Mouse (Mus musculus) kidney, postnatal 36 days (tissue): ENCODE data around the gene Ppp6r3.

Source experiments
- DNase-seq, 2 experiments: peaks; one replicate each; pipeline ENCODE4 v3.0.0; 2021 to 2022; ENCODE audit warnings: mixed read lengths in 2 of 2

Gene Ppp6r3

DNA sequence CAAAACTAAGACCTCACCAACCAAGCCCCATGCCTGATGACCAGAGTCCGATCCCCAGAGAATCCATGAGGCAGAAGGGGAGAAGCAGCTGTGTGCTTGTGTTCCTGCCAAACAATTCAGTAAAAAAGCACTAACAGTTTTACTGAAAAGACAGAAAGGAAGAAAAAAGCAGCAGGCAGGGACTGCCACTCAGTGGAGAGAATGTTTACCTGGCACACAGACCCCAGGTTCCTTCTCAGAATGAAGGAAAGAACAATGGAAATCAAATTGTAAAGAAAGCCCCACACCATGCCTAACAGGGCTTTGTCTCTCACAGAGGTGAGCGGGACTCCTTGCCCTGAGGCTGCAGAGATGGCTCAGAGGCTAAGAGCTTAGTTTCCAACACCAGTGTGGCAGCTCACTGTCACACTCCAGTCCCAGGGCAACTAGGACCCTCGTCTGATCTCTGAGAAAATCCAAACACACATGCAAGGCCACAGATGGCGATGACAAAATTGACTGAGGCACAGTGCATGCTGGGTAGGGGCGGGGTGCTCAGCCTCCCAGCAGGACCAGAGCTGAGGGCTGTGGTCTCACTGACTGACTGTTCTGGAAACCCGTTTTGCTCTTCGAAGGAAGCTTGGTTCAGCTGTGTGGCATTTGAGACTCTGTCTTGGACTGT is 146.3 kb downstream of the Ppp6r3 start:
- no peak for DNase-seq

DNA sequence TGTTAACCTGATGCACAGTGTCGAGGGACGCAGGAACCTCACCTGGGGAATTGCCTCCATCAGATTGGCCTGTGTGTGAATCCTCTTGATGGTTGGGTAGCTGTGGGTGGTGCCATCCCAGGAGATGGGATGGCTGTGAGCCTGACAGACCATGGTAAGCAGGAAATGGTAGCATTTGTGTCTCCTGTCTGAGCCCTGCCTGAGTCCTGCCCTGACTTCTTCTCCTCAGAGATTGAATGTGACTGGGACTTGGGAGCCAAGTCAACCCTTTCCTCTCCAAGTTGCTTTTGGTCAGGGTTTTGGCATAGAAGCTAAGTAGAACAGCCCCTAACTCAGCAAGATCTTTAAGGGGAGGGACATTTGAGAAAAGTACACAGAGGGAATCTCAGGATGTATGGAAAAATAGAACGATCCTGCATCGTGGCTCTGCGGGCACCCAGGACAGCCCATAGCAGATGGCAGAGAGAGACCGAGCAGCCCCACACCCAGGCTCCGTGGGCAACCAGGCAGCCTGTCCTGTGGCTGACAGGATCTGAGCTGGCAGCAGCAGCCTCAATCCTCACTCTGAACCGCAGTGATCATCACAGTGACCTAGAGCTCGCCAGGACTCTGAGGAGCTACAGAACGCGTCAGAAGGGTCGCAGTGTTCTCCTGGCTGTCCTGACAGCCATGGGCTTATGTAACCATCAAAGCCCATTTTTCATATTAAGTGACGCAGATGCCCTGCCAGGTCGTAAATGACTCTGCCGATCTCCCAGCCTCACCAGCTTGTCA is 147.3 kb downstream of the Ppp6r3 start:
- no peak for DNase-seq

DNA sequence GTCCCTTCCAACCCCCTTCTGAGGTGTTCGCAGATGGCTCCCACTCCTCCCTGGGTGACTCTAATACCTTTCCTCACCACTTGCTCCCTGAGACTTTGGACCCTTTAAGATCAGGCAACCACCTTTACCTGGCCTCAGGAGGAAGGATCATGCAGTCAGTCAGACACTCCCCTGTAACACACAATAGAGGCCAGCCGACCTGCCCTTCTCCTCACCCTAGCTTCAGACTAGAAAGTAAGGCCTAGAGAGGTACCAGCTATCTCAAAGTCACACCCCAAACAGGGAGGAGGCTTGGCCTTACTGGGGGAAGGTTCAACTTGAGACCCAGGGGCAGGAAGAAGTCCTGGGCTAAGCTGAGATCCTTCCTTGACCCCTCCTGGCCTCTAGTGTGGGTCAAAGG is 151.3 kb downstream of the Ppp6r3 start:
- no peak for DNase-seq

DNA sequence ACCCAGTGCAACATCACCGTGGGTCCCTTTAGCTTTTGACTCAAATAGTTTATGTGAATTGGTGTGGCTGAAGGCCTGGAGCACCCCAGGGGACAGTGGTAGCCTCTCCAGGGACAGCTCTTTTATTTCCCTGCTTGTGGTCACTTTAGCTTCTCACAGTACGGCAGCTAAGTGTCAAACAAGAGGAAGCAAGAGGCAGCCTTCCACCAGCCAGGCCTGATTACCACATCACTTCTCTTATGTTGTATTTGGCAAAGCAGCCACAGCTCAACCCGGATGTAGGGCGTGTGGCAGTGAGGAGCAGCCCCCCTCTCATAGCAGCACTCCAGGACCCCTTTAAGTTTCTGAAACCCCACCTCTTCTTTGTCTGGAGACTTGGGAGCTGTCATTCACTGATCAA is 152.6 kb downstream of the Ppp6r3 start:
- no peak for DNase-seq

DNA sequence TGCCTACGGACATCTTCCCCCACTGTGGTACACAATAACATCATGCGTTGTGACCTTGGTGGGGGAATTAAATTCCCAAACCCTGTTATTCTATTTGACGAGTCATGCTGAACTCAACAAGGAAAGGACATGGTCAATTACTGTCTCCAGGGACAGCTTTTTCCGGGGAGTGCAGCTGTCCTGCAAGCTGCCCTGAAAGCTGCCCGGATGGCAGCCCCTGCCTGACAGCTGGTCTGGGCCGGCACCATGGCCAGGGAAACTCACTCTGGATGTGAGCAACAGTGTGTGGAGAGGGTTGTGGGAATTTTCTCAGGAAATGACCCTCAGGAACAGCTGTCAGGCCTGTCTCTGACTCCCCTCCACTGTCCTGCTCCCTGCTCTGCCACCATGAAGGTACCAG is 153.1 kb downstream of the Ppp6r3 start:
- no peak for DNase-seq

DNA sequence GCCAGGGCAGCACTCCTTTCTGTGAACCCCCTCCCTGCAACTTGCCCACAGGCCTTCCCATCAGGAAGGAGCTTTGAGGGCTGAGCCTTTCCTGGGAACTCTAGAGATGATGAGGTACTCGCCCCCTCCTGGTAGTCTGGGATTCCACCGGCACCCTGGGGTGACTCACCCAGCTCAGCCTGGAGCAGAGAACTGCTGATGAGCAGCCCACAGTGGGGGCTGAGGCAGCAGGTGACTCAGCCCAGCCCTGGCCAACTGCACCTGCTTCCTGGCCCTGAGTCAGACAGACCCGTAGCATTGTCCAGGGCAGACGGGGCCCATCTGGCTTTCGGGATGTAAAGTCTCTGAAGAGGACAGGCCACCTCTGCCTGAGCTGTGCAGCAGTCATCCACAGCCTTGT is 156.3 kb downstream of the Ppp6r3 start:
- no peak for DNase-seq

DNA sequence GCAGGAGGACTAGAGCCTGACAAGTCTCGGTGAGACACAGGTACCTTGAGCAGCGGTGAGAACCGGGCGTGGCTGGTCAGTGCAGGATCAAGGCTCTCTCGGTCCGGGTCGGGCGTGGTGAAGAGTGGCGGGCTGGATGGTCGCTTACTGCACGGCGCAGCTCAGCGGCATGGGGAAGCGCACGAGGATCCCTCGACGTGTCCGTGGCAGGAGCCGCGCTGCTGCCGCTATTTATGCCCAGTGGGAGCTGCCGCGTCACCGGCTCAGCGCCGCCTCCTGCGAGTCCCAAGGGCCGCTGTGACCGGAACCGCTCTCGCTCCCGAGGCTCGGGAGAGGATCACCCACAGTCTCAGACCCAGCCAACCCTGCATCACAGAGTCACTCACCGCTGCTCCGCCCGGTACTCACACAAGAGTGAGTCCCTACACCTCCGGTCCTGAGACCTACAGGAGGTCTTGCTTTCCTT is 161.2 kb downstream of the Ppp6r3 start, which contains the start of gene Gal:
Gal (minus strand) TSS at position 277 of the 466 bp plus-strand sequence.
- DNase-seq: peak; percentile 9 to 47

DNA sequence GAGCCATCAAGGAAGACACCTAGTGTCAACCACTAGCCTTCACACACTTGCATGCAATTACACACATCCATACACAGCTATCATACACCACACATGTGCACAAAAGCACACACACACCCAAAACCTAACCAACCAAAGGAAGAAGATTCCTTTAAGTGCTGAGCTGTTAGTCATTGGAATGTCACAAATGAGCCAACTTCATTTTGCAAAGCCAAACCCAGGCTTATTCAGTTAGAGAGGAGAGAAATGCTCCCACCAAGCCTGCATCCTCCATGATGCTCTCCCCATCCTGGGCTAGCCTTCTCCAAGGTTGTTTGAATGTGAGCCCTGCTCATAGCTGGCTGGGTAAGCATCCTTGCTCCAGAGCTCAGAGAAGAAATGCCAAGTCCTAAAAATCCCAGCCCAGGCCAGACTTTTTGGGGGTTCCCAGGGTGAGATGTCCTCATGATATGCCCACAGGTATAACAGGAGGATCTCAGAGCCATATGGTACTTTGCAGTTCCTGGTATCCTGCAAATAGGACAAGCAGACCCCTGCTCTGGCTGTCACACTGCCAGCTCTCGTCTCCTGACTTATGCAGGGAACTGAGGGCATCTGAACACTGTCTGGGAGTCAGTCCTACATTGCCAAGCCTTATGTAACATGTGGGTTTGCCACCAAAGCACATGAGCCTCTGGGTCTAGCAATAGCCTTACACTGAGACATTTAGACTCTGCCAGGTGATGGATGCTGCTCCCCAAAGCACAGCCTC is 169.8 kb downstream of the Ppp6r3 start:
- no peak for DNase-seq
